Mouse (Mus musculus) kidney, adult 18-20 months (tissue): ENCODE data around the gene Pitx3.
"Not testable (repeated sequence)": the region's sequence is repeated elsewhere in the genome, so short reads cannot be mapped to it uniquely, and the experiment has no call there.

Experiments used
- DNase-seq: peaks from one replicate; pipeline ENCODE4 v3.0.0; 2021

Gene Pitx3

DNA sequence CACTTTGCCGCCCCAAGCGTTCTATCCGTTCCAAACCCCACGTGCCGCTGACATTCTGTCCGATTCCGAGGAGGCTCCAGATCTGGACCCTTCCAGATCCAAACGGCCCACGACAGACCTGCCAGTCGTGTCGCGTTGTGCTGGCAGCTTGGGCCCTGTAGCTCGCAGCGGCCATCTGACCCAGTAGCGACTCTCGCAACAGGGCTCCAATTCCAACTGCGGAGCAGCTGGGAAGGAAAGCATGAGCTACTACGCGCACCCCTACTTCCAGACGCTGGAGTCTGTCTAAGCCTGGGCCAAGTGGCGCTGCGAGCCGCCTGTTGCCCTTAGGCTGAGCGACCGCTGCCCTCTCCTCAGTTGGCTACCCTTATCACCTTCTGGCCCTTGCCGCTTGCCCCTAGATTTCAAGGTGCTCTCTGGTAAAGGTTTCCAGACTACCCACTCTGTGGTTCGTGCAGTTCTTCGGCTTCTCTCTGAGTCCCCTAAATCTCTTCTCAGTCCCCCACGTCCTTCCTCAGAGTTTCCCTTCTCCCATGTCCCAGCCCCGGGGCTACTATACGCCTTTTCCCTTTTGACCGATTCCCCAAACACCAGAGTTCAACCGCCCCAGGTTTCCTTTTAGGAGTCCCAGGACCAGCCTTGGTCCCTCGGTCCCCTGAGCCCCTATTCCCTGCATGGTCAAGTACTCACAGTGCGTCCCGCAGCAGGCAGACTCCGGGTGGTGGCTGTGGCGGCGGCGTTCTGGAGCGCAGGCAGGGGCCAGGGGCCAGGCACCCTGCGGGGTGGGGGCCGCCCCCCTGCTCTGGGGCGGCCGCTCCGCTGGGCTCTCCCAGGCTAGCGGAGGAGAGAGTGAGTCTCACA lies at the start of gene Pitx3:
Gene Pitx3 (minus strand): TSS at position 816 of the 861 bp plus-strand sequence.
- peak; percentile 25 for DNase-seq

DNA sequence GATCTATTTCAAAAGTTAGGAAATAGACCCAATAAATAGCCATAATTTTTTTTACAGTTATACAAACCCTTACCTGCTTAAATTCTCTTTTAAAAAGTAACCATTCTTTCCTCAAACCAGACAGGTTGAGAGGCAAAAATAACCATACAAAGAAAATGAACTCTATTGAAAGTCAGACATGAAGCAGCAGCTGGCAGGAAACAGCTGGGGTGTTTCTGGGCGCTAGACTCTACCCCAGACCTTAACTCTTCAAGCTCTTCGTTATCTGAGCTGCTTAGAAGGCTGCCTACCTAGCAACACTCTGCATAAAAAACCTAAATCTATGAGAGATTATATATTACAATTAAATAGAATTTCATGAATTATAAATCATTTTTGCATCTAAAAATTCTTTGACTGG lies 39.1 kb upstream of the Pitx3 start:
- DNase-seq = no peak

DNA sequence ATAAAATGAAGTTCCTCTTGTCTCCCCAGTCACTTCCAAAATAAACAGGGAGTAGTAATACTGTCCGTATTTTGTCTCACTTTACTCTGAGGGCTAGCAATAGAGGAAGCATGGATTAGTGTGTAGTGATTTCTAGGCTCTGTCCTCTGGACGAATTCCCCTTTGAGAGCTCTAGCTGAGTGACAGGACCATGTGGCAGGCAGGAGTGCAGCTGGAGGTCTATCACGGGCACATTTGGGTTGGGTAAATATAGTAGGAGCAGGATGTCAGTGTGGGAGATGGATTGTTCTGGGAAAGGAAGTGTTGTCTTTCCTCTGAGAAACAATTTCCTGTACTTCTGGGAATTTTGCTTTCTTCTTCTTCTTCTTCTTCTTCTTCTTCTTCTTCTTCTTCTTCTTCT lies 38.5 kb upstream of the Pitx3 start:
- no peak for DNase-seq

DNA sequence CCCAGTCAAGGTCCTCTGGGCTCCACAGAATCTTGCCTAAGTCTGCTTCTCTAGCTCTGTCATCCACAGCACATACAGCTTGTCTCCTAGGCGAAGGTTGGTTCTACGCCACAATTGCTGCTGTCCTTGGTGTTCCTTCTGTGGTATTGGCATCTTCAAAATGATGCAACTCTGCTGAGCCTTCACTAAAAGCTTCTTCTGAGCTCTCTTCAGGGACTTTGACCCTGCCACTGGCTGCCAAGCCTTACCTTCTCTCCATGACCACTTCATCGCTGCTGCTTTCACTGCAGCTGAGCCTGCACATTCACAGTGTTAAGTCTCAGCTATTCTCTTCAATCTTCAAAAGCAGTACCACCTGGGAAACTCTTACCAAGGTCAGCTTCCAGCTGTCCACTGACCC lies 34.1 kb upstream of the Pitx3 start:
- peak; percentile 37 for DNase-seq

DNA sequence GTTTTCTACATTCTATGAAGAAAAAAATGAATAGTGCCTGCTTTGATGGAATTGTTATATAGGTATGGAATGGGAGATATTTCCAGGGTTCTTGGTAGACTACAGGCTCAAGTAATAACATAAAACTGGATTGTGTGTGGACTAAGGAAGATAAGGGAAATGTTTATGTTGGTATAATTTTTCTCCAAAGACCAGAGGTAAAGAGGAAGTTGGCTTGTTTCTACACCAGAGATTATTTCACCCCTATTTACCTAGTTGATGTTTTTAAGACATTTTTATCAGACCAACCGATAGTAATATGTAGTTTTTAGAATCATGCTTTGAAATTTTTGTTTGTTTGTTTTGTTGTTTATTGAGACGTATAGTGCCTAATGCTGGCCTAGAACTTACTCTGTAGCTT lies 32.1 kb upstream of the Pitx3 start:
- no peak for DNase-seq

DNA sequence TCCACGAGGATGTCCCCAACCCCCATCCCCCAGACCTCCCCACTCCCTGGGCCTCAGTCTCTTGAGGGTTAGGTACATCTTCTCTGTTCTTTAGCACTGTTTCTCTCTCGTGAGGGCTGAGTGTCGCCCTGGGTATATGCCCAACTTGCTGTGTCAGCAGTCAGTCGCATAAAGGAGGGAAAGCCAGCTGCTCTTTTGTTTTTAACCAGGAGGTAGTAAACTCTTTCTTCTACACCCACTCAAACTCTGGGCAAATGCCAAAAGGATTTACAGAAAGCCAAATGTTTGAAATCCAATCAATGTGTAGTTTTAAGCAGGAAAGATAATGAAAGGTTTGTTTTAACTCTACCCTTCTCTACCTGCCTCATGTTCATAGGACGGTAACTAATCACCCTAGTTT lies 28.9 kb upstream of the Pitx3 start:
- DNase-seq = no peak

DNA sequence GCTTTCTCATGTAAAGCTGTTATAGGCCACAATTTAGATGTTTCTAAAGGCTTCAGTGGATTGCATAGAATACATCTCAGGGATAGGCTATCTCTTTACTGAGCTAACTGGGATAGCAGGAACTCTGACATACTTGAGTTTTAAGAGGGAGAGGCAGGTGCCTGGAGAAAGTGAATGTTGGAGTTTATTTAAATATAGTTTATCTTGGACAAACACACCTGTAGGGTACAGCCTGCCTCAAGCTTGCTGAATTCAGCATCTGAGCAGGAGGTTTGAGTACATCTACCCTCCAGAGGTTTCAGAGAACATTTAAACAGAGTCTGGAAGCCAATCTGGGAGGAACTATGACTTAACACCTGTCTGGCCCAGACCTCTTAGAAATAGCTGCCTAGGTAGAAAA lies 27.0 kb upstream of the Pitx3 start:
- DNase-seq = no peak

DNA sequence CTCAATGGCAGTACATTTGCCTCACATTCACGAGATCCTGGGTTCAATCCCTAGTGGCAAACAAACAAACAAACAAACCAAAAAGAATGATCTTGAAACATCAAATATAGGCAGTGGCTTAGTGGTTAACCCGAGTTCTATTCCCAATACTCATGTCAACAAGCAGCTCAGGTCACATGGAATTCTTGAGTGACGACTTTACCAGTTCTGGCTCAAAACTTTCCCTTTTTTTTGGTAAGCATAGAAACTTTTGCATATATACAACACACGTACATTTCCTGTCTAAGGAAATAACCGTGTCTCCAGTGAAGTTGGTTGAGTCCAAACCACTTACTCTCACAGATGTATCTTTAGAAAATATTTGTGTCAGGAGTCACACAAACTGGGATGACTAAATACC lies 24.4 kb upstream of the Pitx3 start:
- DNase-seq = no peak

DNA sequence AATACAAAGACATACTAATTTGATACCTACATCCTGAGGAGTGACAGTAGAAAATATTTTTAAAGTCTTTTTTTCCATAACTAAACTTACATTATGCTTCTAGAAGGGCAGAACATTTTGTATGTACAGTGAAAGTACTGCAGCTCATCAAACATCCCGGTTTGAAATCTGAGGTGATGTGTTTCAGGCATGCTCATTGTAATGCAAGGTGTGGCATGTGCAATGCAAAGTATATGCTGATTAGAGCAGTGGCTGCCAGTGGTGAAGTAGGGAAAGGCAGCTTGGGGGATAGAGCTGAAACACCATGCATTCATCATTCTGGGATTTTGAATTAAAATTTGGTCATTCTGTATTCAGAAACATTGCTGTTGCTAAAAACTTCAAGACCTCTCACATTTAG lies 21.8 kb upstream of the Pitx3 start:
- no peak for DNase-seq

DNA sequence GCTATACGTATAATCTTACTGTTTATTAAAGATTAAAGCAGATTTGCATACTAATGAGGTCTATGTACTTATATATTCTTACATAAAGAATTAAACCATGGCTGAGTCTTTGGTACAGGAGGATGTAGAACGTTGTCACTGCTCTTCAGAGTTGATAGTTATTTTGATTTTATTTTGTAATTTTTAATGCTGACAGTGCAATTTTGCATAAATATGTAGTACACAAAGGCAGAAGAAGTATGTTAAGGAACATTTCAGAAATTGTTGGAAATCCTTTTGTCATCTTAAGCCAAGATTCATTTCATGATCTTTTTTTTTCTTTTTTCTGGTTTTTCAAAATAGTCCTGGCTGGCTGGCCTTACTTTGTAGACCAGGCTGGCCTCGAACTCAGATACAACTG lies 21.3 kb upstream of the Pitx3 start:
- no peak for DNase-seq

DNA sequence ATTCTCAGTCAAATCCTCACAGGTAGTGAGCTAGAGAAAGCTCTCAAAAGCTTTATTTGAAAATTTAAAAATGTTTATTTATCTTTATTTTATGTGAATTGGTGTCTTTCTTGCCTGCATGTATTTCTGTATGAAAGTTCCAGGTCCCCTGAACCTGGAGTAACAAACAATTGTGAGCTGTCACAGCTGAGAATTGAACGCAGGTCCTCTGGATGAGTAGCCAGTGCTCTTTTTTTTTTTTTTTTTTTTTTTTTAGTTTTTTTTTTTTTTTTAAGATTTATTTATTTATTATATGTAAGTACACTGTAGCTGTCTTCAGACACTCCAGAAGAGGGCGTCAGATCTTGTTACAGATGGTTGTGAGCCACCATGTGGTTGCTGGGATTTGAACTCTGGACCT lies 19.0 kb upstream of the Pitx3 start:
- not testable (repeated sequence) for DNase-seq

DNA sequence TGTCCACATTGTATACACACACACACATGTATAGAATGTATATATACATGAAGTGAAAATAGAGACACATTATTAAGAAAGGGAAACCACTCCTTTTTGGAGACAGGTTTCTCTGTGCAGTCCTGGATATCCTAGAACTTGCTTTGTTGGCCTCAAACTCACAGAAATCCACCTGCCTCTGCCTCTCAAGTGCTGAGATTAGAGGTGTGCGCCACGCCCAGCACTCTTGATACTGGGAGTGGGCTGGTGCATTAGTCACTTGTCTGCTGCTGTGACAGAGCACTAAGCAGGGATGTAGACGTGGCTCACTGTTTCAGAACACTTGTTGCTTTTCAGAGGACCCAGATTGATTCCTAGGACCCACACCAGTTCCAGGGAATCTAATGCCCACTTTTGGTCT lies 17.8 kb upstream of the Pitx3 start:
- DNase-seq = no peak

DNA sequence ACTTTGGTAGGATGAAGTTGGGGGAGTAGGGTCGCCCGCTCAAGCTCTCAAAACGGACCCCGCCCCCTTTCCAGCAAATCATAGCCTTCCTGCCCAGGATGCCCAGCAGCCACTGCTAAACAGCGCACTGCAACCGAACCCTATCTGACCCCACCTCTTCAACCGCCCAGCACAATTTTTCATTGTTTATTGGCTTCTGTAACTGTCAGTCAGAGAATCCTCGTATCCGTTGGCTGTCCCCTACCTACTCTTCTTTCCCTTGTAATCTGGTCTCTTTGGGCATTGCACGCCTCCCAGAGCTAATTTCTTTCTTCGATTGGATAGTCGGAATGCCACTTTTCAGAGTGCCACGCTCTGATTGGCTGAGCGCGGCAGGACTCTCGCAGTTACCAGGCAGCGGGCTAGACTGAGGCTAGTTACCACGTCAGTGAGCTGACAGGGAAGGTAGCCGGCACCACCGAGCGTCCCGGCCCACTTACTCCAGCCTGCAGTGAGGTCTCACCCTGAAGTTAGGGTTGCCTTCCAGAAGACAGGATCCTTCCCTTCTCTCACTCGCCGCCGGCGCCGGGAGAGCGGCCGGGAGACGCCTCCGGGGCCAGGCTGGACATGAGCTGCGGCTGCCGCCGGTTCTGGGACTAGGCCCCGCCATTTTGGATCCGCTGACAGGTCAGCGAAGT lies 4.1 kb upstream of the Pitx3 start, which contains the start of gene Gbf1:
Gene Gbf1 (plus strand): TSS at position 383 of the 677 bp plus-strand sequence.
- DNase-seq = peak; percentile 95

DNA sequence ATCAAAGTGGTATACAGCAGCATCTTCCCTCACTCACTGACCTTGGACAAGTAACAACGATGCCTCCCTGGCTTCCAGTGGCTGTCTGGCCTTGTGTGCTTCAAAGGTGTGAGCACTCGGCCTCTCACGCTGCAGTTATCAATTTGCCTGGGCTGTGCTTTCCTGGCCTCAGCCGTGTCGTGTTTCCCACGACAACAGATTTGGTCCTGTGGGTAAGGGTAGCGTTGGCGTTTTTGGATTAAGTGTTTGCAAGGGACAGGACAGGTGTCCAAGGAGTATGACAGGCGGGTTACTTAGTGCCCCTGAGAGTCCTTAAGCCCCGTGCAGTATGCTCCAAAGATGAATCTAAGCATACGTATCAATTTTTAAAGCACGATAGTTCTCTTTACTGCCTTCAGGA lies 965 bp upstream of the Pitx3 start:
- no peak for DNase-seq

DNA sequence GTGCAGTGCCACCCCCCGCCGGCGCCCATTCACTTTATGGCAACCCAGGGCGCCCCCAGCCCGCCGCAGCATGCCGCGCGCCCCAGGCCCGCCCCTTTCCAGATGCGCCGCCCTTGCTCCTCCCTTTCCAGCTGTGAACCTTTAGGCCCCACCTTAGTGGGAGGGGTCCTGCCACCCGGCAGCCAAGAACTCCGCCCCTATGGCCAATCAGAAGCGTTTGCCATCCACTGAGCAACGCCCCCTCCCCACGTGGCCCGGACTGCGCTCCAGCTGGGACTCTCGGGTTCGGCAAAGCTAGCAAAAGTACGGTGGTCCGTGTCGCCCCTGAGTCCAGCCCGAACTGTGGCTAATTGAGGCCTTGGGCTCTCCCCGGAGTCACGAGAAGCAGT lies 240 bp upstream of the Pitx3 start:
- DNase-seq = peak; percentile 82

DNA sequence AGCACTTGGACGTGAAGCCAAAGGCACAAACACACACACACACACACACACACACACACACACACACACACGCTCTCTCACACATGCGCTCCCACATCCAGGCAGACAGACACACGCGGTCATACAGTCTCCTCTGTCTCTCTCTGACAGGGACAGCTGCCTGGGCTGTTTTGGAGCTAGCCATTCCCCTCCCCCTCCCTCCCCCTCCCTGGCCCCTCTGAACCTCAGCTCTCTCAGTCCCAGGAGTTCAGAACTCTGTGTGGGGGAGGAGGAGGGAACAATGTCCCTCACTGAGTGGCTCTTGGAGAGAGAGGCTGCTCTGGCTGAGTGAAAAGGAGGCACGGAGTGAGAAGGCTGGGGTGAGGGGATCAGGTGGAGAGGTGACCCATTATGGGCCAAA lies 7.0 kb downstream of the Pitx3 start:
- DNase-seq = no peak

DNA sequence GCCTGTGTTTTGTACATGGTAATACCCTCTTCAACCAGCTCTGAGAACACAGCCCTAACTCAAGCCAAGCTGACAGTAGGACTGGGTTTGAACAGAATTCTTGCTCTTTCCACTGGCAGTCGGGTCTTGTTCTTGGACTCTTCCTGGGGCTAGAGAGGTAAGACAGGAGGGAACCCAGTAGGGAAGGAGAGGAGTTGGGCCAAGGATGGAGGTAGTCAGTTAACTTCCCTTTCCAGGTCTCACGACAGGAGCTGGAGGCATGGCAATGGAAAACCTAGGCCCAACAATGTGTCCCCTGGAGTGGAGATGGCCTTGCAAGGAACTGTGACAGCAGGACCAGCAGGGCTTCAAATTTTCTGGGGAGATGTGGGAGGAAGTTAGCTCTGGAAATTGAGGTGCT lies 7.8 kb downstream of the Pitx3 start:
- DNase-seq = no peak

DNA sequence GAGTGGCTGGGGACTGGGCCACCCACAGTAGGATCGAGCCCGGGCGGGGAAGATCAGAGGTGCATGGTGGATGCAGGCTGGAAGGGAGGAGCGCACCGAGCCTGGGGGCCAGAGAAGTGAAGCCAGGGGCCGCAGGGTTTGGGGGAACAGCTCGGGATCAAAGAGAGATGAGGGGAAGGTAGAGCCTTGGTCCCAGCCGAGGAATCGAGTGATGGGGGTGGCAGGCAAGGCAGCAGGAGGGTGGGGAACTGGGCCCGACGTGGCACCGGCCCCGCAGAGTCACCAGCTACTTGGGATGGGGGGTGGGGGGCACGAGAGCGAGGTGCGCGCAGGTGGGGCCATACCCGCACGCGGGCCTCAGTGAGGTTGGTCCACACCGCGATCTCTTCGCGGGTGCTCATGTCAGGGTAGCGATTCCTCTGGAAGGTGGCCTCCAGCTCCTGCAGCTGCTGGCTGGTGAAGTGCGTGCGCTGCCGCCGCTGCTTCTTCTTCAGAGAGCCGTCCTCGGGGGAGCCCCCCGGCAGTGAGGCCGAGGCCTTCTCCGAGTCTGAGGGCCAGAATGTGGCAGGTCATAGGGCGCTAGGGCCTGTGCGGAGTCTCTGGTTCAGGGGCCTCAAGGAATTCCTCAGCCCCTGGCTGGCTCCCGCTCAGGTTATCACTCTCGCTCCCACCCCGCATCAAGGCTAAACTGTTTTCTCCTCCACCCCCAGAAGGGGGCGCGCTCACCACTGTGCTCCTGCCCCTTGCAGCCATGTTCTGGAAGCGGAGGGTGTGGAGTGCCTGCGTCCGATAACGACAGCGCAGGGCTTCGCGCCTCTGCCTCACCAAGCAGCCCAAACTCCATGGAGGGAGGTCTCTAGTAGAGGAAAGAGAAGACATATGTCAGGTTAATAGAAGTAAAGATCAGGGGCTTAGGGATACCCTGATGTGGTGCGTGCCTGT lies 11.2 kb downstream of the Pitx3 start:
- DNase-seq = peak; percentile 75

DNA sequence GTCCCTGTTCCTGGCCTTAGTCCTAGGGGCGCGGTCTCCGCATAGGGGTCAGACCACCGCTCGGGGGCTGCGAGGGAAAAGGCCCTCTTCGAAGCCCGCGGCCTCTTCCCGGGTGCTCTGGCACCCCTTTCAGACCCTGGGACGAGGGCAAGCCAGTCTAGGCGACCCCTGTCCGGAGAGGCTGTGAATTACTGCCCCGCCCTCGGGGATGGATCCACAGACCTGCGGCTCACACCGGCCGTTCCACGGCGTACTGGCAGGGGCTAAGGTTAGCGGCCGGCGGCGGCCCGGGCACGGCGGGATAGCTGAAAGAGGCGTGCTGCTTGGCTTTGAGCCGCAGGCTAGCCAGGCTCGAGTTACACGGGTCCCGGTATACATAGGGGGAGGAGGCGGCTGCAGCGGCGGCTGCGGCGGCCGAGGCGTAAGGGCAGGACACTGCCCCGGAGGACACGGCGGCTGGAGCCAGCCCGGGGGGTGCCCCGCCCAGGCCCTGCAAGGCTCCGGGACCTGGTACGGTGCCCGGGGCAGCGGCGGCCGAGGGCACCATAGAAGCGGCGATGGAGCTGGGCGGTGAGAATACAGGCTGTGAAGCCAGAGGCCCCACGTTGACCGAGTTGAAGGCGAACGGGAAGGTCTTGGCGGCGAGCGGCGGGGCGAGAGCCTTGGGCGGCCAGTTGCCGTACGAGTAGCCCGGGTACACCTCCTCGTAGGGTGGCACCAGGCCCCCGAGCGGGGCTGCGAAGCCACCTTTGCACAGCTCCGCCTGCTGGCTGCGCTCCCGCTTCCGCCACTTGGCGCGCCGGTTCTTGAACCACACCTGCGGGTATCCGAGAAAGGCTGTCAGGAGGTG lies 12.1 kb downstream of the Pitx3 start:
- DNase-seq = peak; percentile 81

DNA sequence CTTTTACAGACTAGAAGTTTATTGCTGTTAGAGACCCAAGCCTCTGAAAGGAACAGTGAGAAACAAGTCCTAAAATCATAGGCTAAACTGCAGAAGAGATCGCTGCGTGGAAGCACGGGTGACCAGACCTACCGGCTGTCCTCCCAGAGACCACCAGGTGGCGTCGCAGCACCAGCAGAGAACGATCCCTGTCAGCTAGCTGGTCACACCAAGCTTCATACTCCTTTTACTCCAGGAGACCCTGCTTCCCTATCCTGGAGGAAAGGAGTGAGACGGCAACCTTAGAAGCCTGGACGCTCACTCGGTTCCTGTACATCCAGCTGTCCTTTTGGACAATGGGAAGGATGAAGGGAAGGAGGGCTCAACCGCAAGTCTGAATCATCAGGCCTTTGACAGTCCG lies 12.8 kb downstream of the Pitx3 start:
- peak; percentile 92 for DNase-seq

DNA sequence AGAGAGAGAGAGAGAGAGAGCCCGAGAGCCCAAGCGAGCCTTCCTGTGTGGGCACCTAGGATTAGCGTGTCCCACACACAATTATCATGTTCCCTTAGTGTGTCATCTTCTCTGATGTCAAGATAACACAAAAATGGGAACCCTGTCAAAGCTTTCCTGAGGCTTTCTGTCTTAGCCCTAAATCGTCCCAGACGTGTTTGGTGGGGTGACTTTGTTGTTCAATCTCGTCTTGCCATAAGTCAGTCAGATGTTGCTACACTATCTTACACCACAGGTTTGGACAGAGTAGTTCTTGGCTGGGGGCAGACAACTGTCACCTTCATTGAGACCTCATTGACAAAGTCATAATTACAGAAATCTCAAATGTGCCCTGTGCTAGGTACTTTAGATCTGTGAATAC lies 15.5 kb downstream of the Pitx3 start:
- no peak for DNase-seq
